Mouse (Mus musculus): Measurements from ENCODE around the gene Kif12.

- no peak for TF ChIP-seq CTCF (IDR thresholded peaks at IDR 0.05; ENCODE audit: insufficient read depth, low read depth, low read length)
- no peak for TF ChIP-seq POLR2A (IDR thresholded peaks at IDR 0.05; ENCODE audit: insufficient read depth, low read depth, low read length)
Observed at GRCm38 (mm10) chr4:63213907-63214621, 42.1 kb upstream of the Kif12 start, which contains the start of gene Col27a1.

All from olfactory bulb, adult 2 months (tissue).